Mouse (Mus musculus): ENCODE measurements around the gene Uspl1. TPM values are rescaled to one million over a fixed set of nuclear protein-coding genes. Genes with fewer than 3 reads are reported as not detected.

Gene Uspl1
- polyA plus RNA-seq, 1 experiment from 2014 or later, result 9.2 TPM

DNA sequence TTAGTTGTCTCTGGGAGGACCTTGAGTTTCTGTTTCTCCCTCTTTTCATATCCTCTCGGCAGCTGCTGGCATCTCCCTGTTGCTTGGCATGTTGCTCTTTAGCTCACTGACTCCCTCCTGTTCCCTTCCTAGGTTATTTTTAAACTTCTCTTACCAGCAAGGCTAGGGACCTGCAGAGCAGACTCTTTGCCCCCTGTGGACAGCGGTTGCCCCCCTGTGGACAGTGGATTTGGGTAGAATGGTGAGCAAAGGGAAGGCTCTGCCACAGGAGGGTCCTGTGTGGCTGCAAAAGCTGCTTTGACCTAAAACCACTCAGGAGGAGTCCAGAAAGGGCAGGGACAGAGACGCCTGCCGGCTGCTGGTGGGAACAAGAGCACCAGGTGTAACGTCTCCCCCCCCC lies 58.9 kb downstream of the Uspl1 start:
- 83% methylated on average over 4 of the region's 5 CpGs for WGBS (ENCODE audit: missing documents)

DNA sequence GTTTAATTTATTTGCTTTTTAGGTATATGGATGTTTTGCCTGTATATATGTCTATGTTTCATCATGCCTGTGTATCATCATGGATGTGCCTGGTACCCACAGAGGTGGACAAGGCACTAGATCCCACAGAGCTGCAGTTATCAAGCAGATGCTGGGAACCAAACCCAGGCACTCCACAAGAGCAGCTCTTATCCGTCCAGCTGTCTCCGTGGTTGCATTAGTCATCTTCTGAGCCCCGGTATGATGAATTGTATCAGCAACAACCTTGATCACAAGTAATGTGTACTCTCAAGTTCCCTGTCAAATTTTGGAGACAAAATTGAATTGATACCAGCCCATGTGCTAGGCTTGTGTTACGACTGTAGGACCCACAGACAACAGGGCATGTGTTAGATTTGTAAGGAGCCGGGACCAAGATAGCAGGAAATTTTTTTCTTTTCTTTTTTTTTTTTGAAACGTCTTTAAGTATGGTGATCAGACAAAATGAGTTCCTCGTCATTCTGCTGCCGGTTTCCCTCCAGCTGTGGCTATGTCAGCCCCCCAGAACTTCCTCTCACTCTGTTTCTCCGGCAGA lies 61.3 kb downstream of the Uspl1 start:
- Histone ChIP-seq H3K27ac (peak overlapping the region; percentile 91), H3K4me3 (ENCODE audit: inconsistent target) (peak overlapping the region; percentile 22), H3K79me2 (ENCODE audit: inconsistent target) (no peaks in the 10 kb centered on the region), H3K36me3 (ENCODE audit: inconsistent target) (no peaks in the 10 kb centered on the region)
- 6% methylated on average over 7 of the region's 9 CpGs for WGBS (ENCODE audit: missing documents)

More for the DNA sequence above, 58.9 kb downstream of the Uspl1 start:
- H3K79me2 ChIP-seq (ENCODE audit: inconsistent target), result no peaks in the 10 kb centered on the region
- H3K27ac ChIP-seq, result no peak overlapping the region
- H3K4me3 ChIP-seq (ENCODE audit: inconsistent target), result no peak overlapping the region
- H3K36me3 ChIP-seq (ENCODE audit: inconsistent target), result no peaks in the 10 kb centered on the region

DNA sequence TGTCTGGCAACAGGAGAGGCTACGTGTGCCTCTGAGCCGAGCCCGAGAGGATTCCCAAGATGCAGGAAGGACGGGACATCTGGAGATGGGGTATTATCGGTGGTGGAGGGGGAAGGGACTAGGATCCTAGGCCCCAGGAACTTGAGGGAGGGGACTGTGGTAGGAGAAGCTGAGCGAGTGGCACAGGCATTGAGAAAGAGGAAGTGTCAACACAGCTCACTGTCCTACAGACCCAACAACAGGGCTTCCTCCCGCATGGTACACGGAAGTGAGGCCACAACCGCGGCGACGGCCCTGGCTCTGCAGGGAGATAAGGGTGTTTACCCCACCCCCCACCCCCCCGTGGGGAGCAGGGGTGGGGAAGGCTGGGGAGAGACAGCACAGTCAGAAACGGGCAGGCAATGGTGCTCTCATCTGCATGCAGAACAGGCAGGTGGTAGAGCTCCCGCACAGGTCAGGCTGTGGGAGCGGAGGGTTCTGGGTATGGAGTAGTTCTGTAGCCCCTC lies 61.9 kb downstream of the Uspl1 start:
- H3K27ac ChIP-seq, result peak overlapping the region; percentile 91
- WGBS (ENCODE audit: missing documents), result 1% methylated on average over 15 of the region's 16 CpGs
- H3K4me3 ChIP-seq (ENCODE audit: inconsistent target), result peak overlapping the region; percentile 22
- H3K79me2 ChIP-seq (ENCODE audit: inconsistent target), result no peaks in the 10 kb centered on the region
- no peaks in the 10 kb centered on the region for H3K36me3 ChIP-seq (ENCODE audit: inconsistent target)

DNA sequence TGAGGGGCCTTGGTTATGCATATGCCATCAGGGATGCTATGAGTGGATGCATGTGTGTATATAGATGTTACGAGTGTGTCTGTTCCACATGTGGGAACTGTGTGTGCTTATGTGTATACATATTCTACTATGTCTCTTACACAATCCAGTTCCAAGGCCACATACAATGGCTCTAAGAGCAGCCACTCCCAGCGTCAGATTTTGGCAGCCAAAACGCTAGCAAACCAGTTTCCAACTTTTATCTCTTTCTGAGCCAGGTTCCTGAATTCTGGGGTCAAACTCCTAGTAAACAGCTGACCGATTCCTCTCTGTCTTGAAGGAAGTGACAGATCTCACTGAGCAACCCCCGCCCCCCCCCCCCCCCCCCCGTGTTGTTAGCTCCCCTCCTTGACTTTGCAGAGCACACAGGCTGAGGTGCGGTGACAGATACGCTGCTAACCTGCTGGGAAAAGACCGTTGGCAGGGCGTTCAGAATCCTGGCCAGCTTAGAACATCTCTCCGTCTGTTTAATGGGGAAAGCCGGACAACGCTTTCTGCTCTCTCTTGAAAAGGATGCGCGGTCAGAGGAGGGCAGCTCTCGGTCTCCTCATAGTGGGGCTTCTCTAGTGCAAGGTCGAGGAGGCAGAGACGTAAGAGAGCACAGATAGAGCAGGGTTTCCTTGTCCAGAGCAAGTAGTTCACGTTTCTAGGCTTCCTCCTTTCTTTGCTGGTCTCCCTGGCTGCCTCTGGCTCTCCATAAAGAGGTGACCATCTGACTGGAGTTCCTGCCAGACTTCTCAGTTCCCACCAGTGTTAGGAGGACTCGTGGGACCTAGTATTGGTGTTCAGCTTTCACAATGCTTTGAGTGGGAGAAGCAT lies 63.1 kb downstream of the Uspl1 start:
- Histone ChIP-seq H3K79me2 (ENCODE audit: inconsistent target) (no peaks in the 10 kb centered on the region), H3K36me3 (ENCODE audit: inconsistent target) (no peaks in the 10 kb centered on the region), H3K27ac (peak overlapping the region; percentile 91), H3K4me3 (ENCODE audit: inconsistent target) (no peak overlapping the region)
- WGBS (ENCODE audit: missing documents), result 15% methylated on average over 20 of the region's 20 CpGs

DNA sequence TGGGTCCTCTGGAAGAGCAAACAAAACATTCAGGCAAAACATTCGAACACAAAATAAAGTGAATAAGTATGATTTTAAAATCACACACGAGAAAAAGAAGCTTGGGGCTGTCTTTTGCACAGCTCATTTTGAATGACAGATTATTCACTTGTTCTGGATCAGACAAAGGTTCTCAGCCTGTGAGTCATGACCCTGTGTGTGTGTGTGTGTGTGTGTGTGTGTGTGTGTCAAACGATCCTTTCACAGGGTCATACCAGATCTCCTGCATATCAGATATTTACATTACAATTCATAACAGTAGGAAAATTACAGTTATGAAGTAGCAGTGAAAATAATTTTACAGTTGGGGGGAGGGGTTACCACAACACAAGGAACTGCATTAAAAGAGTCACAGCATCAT lies 68.2 kb downstream of the Uspl1 start:
- Histone ChIP-seq H3K36me3 (ENCODE audit: inconsistent target) (no peaks in the 10 kb centered on the region), H3K79me2 (ENCODE audit: inconsistent target) (no peaks in the 10 kb centered on the region), H3K27ac (no peak overlapping the region), H3K4me3 (ENCODE audit: inconsistent target) (no peak overlapping the region)
- WGBS (ENCODE audit: missing documents), result 82% methylated on average over 3 of the region's 3 CpGs

DNA sequence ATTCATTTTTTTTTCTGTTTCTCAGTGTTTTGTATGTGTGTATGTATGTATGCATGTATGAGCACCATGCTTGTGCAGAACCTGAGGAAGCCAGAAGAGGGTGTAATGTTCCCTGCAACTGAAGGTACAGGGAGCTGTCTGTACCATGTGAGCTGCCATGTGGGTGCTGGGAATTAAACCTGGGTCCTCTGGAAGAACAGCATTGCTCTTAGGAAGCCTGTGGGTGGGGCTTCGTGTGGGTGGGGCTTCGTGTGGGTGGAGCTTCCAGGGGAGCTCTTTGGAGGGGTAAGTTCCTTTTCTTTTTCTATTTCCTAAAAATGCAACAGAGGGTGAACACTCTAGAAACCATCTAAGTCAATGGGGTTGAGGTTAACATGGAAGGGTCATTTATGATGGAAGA lies 69.3 kb downstream of the Uspl1 start:
- no peak overlapping the region for H3K27ac ChIP-seq
- no peak overlapping the region for H3K4me3 ChIP-seq (ENCODE audit: inconsistent target)
- H3K79me2 ChIP-seq (ENCODE audit: inconsistent target), result no peaks in the 10 kb centered on the region
- H3K36me3 ChIP-seq (ENCODE audit: inconsistent target), result no peaks in the 10 kb centered on the region
- WGBS (ENCODE audit: missing documents), result 77% methylated on average over 2 of the region's 2 CpGs

DNA sequence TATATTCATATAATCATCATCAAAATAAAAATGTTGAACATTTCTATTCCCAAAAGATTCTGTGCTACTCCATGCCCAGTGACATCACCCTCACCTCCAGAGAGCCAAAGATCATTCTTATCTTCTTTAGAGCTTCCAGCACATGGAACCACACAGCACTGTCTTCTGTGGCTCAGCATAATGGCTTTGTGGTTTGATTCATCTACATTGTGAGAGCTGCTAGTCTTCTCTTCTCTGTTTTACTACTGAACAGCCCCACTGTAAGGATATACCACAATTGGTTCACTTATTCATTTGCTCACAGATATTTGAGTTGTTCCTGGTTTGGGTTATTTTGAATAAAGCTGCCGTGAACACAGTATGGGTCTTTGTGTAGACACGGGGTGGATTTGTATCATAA lies 71.4 kb downstream of the Uspl1 start:
- Histone ChIP-seq H3K4me3 (ENCODE audit: inconsistent target) (no peak overlapping the region), H3K36me3 (ENCODE audit: inconsistent target) (no peaks in the 10 kb centered on the region), H3K79me2 (ENCODE audit: inconsistent target) (no peaks in the 10 kb centered on the region), H3K27ac (no peak overlapping the region)
- 82% methylated on average over 2 of the region's 2 CpGs for WGBS (ENCODE audit: missing documents)

DNA sequence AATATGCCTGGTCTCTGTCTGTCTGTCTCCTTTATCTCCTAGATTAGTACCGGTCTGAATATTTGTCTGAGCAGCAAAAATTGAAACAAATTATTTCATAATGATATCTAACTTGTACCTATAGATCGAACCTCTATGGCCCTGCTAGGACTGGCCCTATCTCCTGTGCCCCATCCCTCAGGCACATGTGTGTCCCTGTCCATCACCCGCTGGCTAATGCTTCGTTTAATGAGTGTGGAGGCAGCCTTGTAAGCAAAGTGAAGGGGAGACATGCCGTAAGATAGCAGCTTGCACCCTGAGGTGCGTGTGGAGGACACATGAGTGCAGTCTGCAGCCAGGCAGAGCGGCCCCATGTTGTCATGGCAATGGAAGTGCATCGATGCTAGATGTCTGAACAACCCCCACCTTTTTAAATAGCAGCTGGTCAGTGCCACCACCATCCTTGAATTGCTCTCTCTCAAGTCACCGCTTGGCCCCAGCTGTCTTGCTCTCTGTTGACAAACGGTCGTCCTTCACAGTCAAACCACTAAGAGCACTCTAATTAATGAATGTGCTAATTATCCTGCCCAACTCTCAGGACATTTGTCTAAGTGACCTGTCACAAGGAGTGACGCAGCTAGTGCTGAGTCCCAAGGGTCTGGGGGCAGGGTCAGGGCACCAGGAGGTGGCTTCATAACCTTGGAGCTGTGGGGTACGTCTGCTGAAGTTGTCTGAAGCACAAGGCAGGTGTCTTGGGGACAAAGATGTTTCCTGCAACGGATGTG lies 73.5 kb downstream of the Uspl1 start:
- 91% methylated on average over 13 of the region's 14 CpGs for WGBS (ENCODE audit: missing documents)
- Histone ChIP-seq H3K36me3 (ENCODE audit: inconsistent target) (no peaks in the 10 kb centered on the region), H3K27ac (no peak overlapping the region), H3K4me3 (ENCODE audit: inconsistent target) (no peak overlapping the region), H3K79me2 (ENCODE audit: inconsistent target) (no peaks in the 10 kb centered on the region)

DNA sequence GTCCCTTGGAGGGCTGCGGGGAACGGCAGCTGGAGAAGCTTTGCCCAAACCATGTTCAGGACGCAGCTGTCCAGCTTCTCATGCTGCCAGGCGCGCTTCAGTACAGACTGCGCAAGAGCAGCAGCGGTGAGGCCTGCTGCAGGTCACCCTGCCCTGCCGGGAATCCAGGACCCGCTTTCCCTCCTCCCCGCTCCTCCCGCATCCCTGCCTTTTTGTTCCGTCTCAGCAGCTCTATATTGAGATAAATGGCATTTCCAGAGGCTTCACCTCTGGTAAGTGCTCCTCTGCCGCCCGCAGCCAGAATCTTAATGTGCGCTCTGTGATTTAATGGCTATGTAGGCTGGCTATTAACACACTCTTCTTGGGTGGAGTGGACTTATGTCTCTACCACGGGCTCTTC lies 74.9 kb downstream of the Uspl1 start:
- 94% methylated on average over 16 of the region's 16 CpGs for WGBS (ENCODE audit: missing documents)
- no peaks in the 10 kb centered on the region for H3K79me2 ChIP-seq (ENCODE audit: inconsistent target)
- H3K36me3 ChIP-seq (ENCODE audit: inconsistent target), result no peaks in the 10 kb centered on the region
- no peak overlapping the region for H3K4me3 ChIP-seq (ENCODE audit: inconsistent target)
- H3K27ac ChIP-seq, result no peak overlapping the region

DNA sequence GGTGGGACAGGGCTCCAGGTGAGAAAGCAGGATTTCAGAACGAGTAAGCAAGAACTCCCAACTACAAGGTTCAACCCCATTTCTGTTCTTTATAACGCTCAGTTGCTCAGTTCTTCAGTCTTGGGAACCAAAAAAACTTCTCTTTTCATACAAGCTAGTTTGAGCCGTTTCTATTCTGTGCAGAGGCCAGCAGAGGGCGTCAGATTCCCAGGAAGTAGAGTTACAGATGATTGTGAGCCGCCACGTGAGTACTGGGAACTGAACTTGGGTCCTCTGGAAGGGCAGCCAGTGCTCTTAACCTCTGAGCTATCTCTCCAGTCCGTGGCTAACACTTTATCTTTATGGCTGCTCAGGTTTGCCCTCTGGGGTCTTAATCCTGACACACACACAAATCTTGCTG lies 77.3 kb downstream of the Uspl1 start:
- no peak overlapping the region for H3K4me3 ChIP-seq (ENCODE audit: inconsistent target)
- no peaks in the 10 kb centered on the region for H3K36me3 ChIP-seq (ENCODE audit: inconsistent target)
- peaks cover 16% of the 10 kb centered on the region for H3K79me2 ChIP-seq (ENCODE audit: inconsistent target)
- WGBS (ENCODE audit: missing documents), result 87% methylated on average over 7 of the region's 7 CpGs
- no peak overlapping the region for H3K27ac ChIP-seq

DNA sequence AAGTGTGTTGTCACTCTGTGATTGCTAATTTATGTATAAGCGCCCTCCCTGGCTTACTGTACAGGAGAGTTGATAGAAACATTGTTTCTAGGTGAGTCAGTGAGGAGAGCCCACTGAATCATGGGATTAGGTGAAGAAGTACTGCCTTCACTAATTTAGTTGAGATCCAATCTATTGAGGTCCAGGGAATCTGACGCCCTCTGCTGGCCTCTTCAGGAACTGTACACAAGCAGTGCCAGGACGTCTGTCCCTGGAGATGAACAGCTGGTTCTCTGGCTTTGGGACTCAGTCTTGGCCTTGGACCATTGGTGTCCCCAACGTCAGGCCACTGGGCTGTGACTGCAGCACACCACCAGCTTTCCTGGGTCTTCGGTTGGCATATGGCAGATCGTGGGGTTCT lies 77.7 kb downstream of the Uspl1 start:
- Histone ChIP-seq H3K4me3 (ENCODE audit: inconsistent target) (no peak overlapping the region), H3K36me3 (ENCODE audit: inconsistent target) (no peaks in the 10 kb centered on the region), H3K27ac (no peak overlapping the region), H3K79me2 (ENCODE audit: inconsistent target) (peaks cover 17% of the 10 kb centered on the region)
- WGBS (ENCODE audit: missing documents), result 81% methylated on average over 6 of the region's 6 CpGs

DNA sequence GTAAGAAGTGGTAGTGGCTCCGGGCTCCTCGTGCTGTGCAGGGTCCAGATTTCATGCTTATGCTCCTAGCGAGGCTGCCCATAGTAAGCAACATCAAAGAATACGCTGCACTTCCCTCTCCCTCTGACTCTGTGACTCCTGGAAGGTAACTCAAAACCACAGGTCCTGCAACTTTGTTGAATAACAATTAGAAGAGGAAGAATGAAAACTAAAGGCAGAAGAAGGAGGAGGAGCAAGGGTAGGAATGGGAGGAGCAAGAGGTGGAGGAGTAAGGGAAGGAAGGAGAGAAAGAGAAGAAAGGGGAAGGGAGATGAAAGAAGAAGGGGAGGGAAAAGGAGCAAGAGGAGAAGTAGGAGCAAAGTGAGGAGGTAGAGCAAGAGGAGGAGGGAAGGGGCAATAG lies 80.3 kb downstream of the Uspl1 start, which contains the start of gene Alox5ap:
Gene Alox5ap (plus strand): TSS at position 363 of the 400 bp plus-strand sequence.
- Histone ChIP-seq H3K36me3 (ENCODE audit: inconsistent target) (peaks cover 7% of the 10 kb centered on the region; the same call in 1 of the 2 replicates), H3K79me2 (ENCODE audit: inconsistent target) (peaks cover 35% of the 10 kb centered on the region), H3K4me3 (ENCODE audit: inconsistent target) (peak within 1 kb of the TSS; percentile 59), H3K27ac (peak within 1 kb of the TSS; percentile 99)
- 7% methylated on average over 4 of the region's 4 CpGs for WGBS (ENCODE audit: missing documents)

DNA sequence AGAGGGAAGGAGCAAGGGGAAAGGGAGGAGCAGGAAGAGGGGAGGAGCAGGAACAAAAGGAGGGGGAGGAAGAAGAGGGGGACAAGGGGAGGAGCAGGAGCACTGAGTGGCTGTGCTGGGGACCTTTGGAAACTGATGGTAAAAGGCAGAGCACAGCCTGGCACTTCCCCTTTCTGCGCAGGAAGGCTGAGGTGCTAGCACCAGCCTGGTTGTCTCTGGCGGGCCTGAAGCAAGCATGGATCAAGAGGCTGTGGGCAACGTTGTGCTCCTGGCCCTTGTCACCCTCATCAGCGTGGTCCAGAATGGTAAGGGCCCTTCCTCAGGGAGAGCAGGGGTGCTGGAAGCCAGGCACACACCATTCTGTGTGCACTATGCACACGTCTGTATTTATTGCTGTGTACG lies 80.7 kb downstream of the Uspl1 start:
- Histone ChIP-seq H3K36me3 (ENCODE audit: inconsistent target) (peaks cover 8% of the 10 kb centered on the region; the same call in 1 of the 2 replicates), H3K27ac (peak overlapping the region; percentile 99), H3K79me2 (ENCODE audit: inconsistent target) (peaks cover 39% of the 10 kb centered on the region), H3K4me3 (ENCODE audit: inconsistent target) (peak overlapping the region; percentile 59)
- 0% methylated on average over 6 of the region's 6 CpGs for WGBS (ENCODE audit: missing documents)

Data from macrophage (primary cell).